Mouse (Mus musculus) liver (tissue): ENCODE data around the gene Sdcbp2.
"Not testable (repeated sequence)": the region's sequence is repeated elsewhere in the genome, so short reads cannot be mapped to it uniquely, and the experiment has no call there.

ENCODE experiments used
- DNase-seq: peaks from one replicate; pipeline ENCODE4 v3.0.0-alpha.2; 2020; ENCODE audit warnings: mixed read lengths

Gene Sdcbp2

GRCm38 (mm10) chr2:151569452-151569851 lies 3.0 kb upstream of the Sdcbp2 start:
- DNase-seq, result no peak

DNA sequence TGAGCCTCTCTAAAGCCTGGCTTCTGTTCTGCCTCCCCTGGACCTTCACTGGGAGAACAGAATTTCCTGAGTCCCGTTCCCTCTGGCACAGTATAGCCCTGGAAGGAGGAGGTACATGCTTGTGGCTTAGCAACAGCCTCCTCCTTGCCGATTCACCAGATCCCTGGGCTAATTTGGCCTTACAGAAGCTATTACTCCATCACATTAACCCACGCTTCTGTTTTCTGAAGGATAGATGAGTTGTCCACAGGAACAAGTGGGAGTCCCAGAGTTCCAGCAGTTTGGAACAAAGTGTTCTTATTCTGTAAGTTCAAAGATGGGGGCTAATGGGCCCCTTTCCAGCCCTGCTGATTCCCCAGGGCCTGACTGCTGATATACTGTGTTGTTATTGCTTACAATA lies 1.2 kb downstream of the Sdcbp2 start:
- no peak for DNase-seq

- no peak for DNase-seq
Measured at GRCm38 (mm10) chr2:151574607-151575006, 2.2 kb downstream of the Sdcbp2 start.

DNA sequence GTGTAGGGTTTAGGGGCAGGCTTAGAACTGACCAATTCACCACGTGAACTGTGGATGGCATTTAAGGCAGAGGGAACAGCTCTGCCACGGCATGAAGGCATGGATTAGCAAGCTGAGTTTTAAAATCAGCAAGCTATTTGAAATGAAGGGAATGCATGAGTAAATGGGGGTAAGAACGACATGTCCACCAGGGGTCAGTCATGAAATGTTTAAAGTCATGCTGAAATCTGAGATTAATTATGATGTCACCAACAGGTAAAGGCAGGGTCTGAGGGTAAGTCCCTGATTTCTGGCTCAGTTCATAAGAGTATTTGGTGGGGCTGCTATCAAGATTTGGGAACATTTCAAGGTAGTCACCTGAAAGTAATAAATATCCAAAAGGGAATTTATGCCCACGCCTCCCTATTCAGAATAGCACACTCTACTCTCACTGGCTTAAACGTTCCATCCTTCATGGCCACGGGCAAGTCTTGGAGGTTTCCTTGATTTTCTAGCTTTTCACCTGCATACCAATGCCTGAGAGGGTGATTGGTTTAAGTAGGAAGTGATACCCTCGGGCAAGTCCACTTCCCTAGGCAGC lies 2.8 kb downstream of the Sdcbp2 start:
- DNase-seq, result no peak

DNA sequence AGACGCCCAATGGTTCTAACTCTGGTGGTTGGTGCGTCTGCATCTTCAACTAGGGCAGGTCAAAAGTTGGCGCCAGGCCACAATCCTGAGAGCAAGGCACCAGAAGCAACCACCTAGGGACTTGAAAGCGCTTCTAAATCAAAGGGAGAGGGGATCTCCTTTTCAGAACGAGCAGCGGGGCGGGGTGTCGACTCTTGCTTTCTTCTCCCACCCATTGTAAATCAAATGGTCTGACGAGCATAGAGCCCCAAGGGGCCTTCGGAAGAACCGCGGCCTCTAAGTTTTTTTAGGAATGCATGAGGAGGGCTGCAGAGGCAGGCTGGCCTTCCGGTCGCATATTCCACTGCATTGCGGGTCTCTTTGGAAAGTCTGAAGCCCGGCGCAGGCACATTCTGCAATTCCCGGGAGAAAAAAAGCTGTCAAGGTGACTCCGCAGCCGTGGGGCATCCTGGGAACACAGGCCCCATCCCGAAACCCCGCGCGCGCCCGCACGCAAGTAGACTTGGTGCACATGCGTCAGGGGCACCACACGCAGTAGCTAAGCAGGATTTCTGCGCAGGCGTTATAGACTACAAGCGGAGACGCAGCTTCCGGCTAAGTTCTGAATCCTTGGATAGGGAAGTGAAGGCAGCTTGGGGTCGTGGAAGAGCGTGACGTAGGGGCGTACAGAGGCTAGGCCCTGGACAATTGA lies 3.4 kb downstream of the Sdcbp2 start:
- DNase-seq, result peak; percentile 76

DNA sequence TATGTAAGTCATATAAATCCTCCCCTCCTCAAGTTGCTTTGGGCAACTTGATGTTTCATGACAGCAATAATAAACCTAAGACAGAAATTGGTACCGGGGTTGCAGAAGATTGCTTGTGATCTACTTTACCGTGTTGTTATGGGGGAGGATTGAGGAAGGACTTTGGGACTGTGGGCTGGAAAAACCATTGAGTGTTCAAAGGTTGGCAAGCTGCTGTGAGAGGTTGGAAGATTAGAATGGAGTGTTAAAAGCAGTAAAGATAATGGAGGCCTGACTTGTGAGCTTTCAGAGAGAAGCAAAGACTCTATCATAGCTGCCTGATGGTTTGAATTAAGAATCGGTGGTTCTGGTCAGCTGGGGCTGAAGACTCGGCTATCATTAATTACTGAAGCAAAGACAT lies 6.8 kb downstream of the Sdcbp2 start:
- DNase-seq, result no peak

- no peak for DNase-seq
Measured at GRCm38 (mm10) chr2:151580945-151581344, 8.5 kb downstream of the Sdcbp2 start.

GRCm38 (mm10) chr2:151585934-151586333 lies 13.5 kb downstream of the Sdcbp2 start:
- DNase-seq, result no peak

DNA sequence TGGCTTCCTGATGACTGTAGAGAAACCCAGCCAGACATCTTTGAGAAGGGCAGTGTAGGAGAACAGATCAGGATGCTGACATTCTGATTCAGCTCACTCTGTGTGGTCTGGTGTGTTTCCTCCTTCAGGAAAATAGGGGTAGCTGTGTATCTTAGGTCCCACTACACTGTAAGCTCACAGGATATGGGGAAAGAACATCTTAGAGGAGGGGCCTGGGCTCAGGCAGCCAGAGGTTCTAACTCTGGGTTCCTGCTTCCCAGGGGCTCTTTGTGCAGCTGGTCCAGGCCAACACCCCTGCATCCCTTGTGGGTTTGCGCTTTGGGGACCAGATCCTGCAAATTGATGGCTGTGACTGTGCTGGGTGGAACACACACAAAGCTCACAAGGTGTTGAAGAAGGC lies 14.4 kb downstream of the Sdcbp2 start:
- no peak for DNase-seq

DNA sequence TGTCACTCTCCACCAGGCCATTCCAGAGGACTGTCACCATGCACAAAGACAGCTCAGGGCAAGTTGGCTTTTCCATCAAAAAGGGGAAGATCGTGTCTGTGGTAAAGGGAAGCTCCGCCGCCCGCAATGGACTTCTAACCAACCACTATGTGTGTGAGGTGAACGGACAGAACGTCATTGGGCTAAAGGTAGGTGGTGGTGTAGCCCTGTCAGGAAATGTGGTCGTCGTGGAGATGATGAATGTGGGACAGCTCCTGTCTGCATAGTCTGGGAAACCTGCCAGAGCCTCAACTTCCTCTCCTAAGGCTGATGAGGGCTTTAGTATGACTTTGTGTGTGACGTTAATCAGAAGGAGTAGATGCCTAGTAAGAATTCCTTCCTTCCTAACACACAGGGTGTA lies 14.9 kb downstream of the Sdcbp2 start:
- no peak for DNase-seq

- DNase-seq, result no peak
Measured at GRCm38 (mm10) chr2:151598068-151598467, 25.6 kb downstream of the Sdcbp2 start.

- no peak for DNase-seq
Measured at GRCm38 (mm10) chr2:151602106-151602505, 29.7 kb downstream of the Sdcbp2 start.

DNA sequence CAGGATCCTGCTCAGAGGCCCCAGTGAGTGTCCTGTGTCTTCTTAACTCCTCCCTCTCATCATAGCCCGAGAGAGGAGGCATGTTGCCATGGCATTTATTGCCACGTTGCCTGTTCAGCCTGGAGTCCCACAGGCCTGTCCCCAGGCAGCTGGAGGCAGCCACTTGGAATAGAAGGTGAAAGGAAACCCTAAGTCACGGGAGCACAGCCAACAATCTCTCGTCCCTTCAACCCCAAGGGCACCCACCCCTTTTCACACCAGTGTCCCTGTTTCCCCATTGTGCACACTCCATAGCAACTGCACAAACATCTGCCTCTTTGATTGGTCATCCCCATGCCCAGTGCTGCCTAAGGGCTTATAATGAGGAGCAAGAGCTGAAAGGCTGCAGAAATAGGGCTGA lies 31.2 kb downstream of the Sdcbp2 start:
- DNase-seq, result no peak

- DNase-seq, result peak; percentile 10
Measured at GRCm38 (mm10) chr2:151605437-151605987, 33.1 kb downstream of the Sdcbp2 start.

DNA sequence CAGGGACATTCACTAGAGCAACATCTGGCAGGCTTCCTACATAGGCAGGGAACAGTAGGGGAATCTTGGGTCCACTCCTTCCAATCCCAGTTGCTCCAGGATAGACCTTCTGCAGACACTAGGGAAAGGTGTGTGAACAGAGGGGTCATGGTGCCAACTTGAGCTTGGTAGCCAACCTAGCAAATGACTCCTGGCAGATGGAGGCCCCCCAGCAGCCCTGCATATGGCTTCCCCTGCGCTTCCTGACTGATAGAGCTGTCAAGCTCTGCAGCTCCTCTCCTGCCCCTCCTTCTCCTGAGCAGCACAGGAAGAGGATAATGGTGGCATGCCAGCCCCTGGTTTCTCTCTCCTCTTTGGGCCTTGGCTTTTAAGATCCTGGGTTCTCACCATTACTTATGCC lies 36.0 kb downstream of the Sdcbp2 start:
- DNase-seq, result no peak

DNA sequence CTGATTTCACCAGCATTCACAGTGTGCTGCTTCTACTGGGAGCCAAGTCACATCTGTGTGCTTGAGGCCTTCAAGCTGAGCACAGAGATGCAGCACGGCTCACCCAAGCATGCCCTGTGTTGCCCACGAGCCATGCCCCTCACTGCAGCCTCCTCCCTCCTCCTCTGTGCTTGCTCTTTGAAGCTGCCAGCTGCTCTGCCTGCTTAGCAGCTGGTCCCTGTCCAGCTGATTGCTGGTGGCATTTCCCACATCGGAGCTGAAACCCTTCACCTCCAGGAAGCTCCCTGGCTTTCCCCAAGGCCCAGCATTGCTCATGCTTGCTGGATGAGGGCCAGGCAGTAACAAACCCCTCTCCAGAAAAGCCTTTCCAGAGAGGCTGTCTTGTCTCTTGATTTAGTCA lies 37.6 kb downstream of the Sdcbp2 start:
- DNase-seq, result no peak

DNA sequence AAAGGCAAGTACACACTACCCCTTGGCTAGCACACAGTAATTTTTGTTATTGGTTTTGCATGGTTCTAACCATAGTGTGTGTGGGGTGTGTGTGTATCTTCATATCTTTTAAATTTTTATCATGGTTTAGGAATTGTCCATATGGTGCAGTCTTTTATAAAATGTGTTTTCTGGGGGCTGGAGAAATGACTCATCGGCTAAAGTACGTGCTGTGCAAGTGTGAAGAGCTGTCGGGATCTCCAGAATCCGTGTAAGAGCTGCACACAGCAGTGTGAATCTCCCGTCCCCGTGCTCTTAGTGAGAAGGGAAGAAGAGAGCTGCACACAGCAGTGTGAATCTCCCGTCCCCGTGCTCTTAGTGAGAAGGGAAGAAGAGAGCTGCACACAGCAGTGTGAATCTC lies 43.4 kb downstream of the Sdcbp2 start:
- DNase-seq, result not testable (repeated sequence)

DNA sequence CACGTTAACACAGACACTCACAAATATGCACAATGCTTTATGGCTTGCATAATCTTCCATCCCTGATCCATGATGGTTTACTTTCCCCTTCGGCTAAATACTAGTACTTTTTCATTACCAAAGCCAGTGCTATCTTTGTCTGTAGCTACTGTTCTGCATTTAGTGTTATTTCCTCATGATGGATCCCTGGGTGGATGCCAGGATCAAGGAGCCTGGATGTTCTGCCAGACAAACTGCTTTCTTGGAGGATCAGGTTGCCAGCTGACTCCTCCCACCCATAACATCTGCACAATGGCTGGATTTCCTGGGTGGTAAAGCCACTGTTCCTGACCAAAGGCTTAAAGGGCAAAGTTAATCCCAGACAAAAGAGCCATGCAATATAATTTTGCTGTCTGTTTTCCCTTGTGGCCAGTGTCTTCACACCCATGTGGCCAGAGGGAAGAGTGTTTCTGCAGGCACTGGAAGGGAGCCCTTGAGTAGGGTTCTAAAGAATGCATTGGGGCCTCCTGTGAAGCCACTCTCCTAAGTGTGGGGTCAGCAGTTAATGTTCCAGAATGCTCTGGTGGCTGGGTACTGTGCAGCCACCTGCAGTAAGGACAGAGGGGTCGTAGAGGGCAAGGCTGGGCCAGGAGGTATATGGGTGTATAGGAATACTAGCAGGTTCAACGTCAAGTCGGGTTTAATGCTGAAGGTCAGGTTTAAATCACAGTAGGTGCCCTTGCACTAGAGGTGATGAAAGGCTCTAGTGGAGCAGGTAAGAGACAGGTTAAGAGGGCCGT lies 44.3 kb downstream of the Sdcbp2 start:
- no peak for DNase-seq

- no peak for DNase-seq
Measured at GRCm38 (mm10) chr2:151623776-151624175, 51.4 kb downstream of the Sdcbp2 start.

GRCm38 (mm10) chr2:151626296-151626695 lies 53.9 kb downstream of the Sdcbp2 start:
- DNase-seq, result no peak

- no peak for DNase-seq
Measured at GRCm38 (mm10) chr2:151628011-151628410, 55.6 kb downstream of the Sdcbp2 start.

DNA sequence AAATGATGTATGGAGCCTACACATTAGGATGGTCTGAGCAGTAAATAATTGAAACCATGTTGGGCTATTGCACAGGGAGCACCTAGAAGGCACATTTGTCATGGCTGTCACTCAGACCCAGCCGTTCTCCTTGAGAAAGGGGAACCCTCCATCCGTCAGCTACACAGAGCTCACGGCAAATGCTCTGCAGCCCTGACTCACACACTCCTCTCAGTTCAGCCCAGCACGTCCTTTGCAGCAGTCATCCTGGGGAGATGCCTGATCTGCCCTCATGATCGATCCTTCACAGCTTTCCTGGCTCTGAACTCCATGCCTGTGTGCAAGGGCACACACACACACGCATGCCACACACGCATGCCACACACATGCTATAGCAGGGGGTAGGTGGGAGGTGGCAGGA lies 56.9 kb downstream of the Sdcbp2 start:
- DNase-seq, result no peak

DNA sequence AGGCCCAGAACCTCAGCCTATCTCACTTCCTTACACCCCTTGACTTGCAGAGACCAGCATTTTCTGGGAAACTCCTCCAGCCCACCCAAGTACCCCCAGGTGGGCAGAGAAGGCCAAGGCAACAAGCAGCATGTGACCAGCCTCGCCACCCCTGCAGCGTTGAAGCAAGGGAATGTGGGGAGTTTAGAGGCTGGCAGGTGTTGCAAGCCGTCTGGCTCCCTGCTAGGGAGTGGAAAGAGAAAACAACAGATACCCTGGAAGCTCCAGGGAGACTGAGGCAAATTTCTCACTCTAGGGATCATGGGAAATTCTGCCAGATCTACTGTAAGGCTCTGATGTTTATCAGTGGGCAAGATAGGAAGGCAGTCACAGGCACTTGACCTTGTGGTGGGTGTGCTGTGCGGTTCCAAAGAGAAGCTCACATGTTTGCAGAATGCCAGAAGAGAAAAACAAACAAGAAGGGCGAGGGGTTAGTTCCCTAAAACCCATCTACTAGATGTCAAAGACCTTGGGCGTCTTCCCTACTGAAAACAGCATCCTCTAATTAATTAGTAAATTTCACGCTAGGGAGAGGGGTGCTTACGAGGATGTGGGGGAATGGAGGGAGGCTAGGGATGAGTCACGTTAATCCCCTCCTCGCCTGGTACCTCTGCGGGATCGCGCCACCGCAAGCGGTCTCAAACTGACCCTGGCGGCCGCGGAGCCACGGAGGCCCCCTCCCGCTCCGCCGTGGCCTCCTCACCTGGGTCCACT lies 59.2 kb downstream of the Sdcbp2 start:
- no peak for DNase-seq
